Mouse (Mus musculus): ENCODE results near the gene Ccdc77. TPM values are rescaled to one million over a fixed set of nuclear protein-coding genes. Genes with fewer than 3 reads are reported as not detected.

The Ccdc77 gene
- polyA plus RNA-seq (2021), result 12.4 TPM

DNA sequence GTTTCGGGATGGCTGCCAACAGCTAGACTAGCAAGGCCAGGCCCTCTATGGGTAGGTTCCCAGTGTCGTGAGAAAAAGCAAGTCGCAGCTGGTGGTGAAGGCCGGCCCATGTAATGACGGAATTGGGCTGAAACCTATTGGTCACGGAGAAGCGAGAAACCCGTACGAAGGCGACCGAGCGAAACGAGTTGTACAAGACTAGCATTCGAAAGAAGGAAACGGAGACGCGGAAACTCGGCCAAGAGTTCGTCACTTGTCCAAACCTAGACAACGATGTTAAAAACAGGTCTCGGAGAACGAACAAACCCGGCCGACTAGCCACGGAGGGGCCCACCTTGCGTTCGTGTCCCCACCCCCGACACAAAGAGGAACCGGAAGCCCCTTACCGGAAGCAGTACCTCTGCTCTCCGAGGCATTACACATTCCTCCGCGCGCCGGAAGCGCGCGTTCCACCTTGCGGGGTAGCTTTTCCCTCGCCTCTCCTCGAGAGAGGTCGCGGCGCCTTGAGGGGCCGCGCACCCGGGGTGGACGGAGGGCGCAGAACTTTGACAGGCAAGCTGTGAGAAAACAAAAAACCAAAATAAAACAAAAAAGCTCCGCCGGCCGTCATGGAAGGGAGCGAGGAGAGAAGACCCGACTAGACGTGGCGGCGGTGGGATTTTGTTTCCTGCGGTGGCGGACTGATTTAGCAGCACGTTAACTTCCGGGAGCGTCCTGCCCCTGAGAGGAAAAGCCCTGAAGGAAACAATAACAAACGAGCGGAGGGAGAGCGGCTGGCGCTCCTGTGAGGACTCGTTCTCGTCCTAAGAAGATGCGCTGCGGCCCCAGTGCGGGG lies at the start of gene Ccdc77, which contains the start of gene Kdm5a:
Gene Ccdc77 (minus strand): TSS at position 687 of the 835 bp plus-strand sequence.
Gene Kdm5a (plus strand): TSS at position 437 of the 835 bp plus-strand sequence.
- ChIA-PET POLR2A (interaction anchor here (0.6 to 0.8 kb wide), 4 partner anchors 19 to 179 kb away, joined by 3 to 5 read pairs (median 3); no protein-coding TSS in a partner anchor), CTCF (no interaction called here)
- in situ Hi-C loops (cut with MboI; ENCODE audit: low pct_unique_long_range_greater_than_20kb), result no loop called here
- H3K27me3 ChIP-seq, result no peaks in the 10 kb centered on the region
- peak; percentile 81 for DNase-seq (ENCODE audit: low read depth, low spot score)
- peak; percentile 85 for ATAC-seq
- no peak for TF ChIP-seq CTCF (IDR thresholded peaks at IDR 0.05)

DNA sequence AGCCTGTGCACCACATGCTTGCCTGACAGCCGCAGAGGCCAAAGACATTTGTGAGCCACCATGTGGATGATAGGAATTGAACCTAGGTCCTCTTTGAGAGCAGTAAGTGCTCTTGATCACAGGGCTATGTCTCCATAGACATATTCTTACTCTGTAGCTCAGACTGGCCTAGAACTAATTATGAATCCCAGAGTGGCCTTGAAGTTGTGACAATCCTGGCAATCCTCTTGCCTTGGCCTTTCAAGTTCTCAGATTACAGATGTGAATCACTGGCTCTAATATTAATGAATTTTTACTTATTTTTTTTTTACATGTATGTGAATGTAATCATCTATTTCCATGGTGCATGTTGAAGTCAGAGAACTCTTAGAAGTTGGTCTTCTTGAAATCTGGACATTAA lies 39.8 kb upstream of the Ccdc77 start:
- no peak for ATAC-seq
- POLR2A ChIA-PET, result no interaction called here
- CTCF ChIA-PET, result no interaction called here
- DNase-seq (ENCODE audit: low read depth, low spot score), result no peak
- no peak for TF ChIP-seq CTCF (IDR thresholded peaks at IDR 0.05)
- in situ Hi-C loops (cut with MboI; ENCODE audit: low pct_unique_long_range_greater_than_20kb), result no loop called here
- no peaks in the 10 kb centered on the region for H3K27me3 ChIP-seq

DNA sequence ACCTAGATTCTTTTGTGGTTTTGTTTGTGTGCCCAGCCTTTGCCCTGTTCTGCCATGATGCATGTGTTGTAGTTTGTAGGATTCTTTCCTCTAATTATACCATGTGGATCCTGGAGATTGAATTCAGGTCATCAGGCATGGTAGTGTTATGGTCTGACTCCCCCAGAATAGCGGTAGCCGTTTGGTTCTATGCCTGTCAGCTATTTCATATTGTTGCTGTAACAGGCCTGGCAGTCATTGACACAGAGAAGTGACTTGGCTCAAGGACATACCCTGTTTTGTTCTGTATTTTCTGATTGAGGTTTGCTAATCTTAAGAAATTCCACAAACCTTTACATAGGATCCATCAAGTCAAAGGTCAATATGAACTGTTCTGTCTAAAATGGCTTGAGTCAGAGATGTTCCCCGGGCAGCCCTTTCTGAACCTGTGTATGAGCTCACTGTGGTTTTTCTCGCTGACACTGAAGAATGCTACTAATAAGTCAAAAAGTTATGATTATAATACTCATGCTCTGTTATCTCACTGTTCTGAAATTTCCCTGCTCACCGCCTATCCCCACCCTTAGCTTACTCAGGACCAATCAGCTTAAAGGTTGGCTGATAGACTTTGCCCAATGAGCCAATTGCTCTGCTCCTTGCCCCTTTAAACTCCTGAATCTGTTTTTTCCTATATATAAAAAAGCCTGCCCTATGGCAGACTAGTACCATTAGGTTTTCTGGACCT lies 31.6 kb upstream of the Ccdc77 start:
- TF ChIP-seq CTCF (IDR thresholded peaks at IDR 0.05), result no peak
- H3K27me3 ChIP-seq, result no peaks in the 10 kb centered on the region
- ATAC-seq (no peak), DNase-seq (ENCODE audit: low read depth, low spot score) (no peak)
- ChIA-PET POLR2A (interaction anchor here (1.4 kb wide), 1 partner anchor 22 kb away, joined by 3 read pairs; no protein-coding TSS in a partner anchor), CTCF (interaction anchor here (0.8 to 1.3 kb wide), 3 partner anchors 10 to 36 kb away, joined by 3 to 5 read pairs (median 3); no protein-coding TSS in a partner anchor)
- in situ Hi-C loops (cut with MboI; ENCODE audit: low pct_unique_long_range_greater_than_20kb), result no loop called here

DNA sequence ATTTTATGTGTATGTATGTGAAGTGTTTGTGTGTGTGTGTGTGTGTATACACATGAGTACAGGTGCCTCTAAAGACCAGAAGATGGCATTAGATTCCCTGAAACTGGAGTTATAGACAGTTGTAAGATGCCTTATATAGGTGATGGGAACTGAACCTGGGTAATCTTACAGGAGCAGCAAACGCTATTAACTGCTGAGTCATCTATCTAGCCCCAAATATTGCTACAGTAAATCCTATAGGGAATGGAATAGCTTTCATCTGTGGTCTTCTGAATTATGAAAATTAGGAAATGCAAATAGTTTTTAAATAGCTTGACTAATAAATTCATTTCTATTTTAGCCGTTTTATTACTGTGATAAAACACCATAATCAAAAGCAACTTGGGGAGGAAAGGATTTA lies 28.6 kb upstream of the Ccdc77 start:
- no peaks in the 10 kb centered on the region for H3K27me3 ChIP-seq
- no peak for TF ChIP-seq CTCF (IDR thresholded peaks at IDR 0.05)
- in situ Hi-C loops (cut with MboI; ENCODE audit: low pct_unique_long_range_greater_than_20kb), result no loop called here
- ChIA-PET POLR2A (interaction anchor here (1.3 kb wide), 1 partner anchor 13 kb away, joined by 3 read pairs; no protein-coding TSS in a partner anchor), CTCF (interaction anchor here (0.8 to 2.7 kb wide), 3 partner anchors 13 to 46 kb away, joined by 3 to 6 read pairs (median 3); no protein-coding TSS in a partner anchor)
- DNase-seq (ENCODE audit: low read depth, low spot score), result no peak
- ATAC-seq, result no peak

DNA sequence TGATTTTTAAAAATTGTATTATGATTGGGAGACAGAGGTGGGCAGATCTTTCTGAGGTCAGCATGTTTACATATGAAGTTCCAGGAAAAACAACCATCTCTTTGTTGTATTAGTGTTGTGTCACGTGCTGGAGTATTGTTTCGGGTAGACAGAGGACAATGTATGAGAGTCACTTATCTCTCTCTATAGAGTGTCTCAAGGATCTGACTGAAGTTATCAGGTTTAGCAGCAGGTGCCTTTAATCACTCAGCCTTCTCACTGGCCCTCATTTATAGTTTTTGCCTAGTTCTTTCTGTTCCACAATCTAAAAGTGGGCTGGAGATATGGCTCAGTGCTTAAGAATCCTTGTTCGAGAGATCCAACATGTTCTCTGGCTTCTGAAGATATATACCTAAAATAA lies 25.9 kb upstream of the Ccdc77 start:
- TF ChIP-seq CTCF (IDR thresholded peaks at IDR 0.05), result no peak
- ATAC-seq, result no peak
- POLR2A ChIA-PET, result no interaction called here
- H3K27me3 ChIP-seq, result no peaks in the 10 kb centered on the region
- CTCF ChIA-PET, result no interaction called here
- in situ Hi-C loops (cut with MboI; ENCODE audit: low pct_unique_long_range_greater_than_20kb), result no loop called here
- no peak for DNase-seq (ENCODE audit: low read depth, low spot score)

DNA sequence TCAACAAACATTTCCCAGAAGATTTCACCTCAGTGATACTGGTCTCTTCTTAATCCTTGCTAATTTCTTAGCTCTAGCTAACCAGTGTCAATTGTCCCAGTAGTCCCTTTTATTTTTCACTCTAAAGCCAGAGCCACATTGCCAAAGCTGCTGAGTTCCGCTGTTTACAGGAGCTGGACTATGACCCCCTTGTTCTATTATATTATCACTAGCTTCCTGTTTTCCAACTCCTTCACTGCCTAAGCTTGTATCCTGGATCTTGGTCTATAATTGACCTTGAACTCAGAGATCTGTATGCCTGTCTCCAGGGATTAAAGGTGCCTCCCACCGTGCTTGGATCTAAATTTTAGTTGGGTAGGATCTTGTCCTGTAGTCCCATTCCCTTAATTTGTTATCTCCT lies 12.6 kb upstream of the Ccdc77 start:
- no peak for TF ChIP-seq CTCF (IDR thresholded peaks at IDR 0.05)
- ATAC-seq (no peak), DNase-seq (ENCODE audit: low read depth, low spot score) (no peak)
- ChIA-PET POLR2A (no interaction called here), CTCF (interaction anchor here (1.0 to 1.3 kb wide), 3 partner anchors 10 to 37 kb away, joined by 3 to 4 read pairs (median 3); no protein-coding TSS in a partner anchor)
- in situ Hi-C loops (cut with MboI; ENCODE audit: low pct_unique_long_range_greater_than_20kb), result no loop called here
- no peaks in the 10 kb centered on the region for H3K27me3 ChIP-seq

DNA sequence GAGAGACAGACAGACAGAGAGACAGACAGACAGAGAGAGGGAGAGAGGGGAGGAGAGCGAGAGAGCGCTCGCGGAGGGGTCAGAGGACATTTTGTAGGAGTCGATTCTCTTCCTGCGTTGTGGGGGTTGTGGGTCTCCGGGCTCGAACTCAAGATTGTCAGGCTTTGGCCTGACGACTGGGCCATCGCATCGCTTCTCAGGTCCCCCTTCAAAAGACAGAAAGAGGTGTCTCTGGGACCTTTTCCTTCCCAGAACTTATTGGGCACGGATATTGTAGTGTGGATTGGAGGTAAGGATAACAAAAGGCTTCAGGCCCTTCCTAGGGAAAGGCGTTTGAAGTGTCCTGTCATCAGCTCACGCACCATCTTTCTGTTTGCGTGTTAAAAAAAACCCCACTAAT lies 877 bp upstream of the Ccdc77 start:
- ATAC-seq, result no peak
- DNase-seq (ENCODE audit: low read depth, low spot score), result no peak
- in situ Hi-C loops (cut with MboI; ENCODE audit: low pct_unique_long_range_greater_than_20kb), result no loop called here

DNA sequence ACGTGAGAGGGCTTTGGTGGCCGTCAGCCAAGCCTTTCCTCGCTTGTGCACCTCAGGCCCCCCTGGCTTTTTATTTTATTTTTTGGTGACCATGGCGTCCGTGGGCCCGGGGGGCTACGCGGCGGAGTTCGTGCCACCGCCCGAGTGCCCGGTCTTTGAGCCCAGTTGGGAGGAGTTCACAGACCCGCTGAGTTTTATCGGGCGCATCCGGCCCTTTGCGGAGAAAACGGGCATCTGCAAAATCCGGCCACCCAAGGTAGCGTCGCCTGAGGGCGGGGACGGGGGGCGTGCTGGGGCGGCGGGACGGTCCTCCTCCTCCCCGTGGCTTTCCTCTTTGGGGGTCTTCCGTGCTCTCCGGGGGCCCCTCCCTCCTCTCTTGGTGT lies 340 bp upstream of the Ccdc77 start:
- TF ChIP-seq CTCF (IDR thresholded peaks at IDR 0.05), result no peak
- in situ Hi-C loops (cut with MboI; ENCODE audit: low pct_unique_long_range_greater_than_20kb), result no loop called here
- ChIA-PET POLR2A (no interaction called here), CTCF (no interaction called here)
- ATAC-seq (peak; percentile 10), DNase-seq (ENCODE audit: low read depth, low spot score) (no peak)
- H3K27me3 ChIP-seq, result no peaks in the 10 kb centered on the region

More for the DNA sequence above, 877 bp upstream of the Ccdc77 start:
- ChIA-PET CTCF (no interaction called here), POLR2A (no interaction called here)
- TF ChIP-seq CTCF (IDR thresholded peaks at IDR 0.05), result no peak
- no peaks in the 10 kb centered on the region for H3K27me3 ChIP-seq

DNA sequence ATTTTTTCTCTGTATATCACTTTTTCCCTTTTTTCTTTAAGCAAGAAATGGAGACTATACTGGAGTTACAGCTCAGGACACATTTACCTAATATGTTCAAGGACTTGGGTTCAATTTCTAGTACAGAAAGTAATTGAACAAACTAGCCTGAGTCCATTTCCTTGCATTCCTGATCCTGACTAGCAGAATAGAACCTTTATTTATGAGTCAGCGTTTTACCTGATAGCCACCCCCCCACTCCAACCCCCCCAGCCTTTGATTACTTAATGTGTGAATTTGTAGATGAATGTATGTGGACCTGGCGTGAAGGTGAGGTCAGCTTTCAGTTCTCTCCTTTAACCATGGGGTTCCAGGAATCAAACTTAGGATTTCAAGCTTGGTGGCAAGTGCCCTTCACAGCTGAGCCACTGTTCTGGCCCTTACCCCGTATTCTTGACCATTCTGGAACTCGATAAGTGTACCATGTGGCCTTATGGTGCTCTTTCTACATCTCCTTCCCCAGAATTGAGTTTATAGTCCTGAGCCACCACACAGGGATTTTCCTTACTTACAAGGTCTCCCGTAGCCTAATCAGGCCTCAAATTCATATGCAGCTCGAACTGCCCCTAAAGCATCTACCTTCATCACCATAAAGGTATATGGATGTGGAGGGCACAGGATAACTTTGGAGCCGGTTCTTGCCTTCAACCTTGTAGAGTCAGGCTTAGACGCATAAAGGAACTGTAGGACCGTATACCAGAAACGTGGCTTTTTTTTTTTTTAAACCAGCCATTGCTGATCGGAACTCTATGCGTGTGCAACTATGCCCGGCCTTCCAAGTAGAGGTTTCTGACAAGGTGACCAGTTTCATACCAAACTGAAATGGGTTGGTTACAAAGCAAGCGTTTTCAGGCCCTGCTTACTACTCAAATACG lies 1.1 kb downstream of the Ccdc77 start:
- POLR2A ChIA-PET, result interaction anchor here (0.6 to 0.8 kb wide), 4 partner anchors 18 to 180 kb away, joined by 3 to 5 read pairs (median 3); no protein-coding TSS in a partner anchor
- DNase-seq (ENCODE audit: low read depth, low spot score), result no peak
- no peak for ATAC-seq
- TF ChIP-seq CTCF (IDR thresholded peaks at IDR 0.05), result no peak
- no peaks in the 10 kb centered on the region for H3K27me3 ChIP-seq
- CTCF ChIA-PET, result no interaction called here
- in situ Hi-C loops (cut with MboI; ENCODE audit: low pct_unique_long_range_greater_than_20kb), result no loop called here

DNA sequence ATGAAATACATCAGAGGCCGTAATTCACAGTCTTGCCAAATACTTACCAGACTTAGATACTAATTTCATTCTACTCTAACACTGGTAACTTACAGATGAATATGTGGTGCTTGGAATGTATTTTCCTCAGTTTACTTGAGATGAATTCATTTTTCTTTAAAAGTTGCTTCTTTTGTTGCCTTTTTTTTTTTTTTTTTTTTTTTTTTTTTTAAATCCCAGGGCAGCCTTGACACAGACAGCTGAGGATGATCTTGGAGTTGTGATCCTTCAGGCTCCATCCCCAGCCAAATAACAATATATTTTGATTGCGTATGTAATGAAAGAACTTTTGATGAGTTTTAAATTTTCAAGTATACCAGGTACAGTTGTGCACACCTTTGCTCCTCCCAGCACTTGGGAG lies 2.0 kb downstream of the Ccdc77 start:
- no peak for DNase-seq (ENCODE audit: low read depth, low spot score)
- H3K27me3 ChIP-seq, result no peaks in the 10 kb centered on the region
- ChIA-PET POLR2A (no interaction called here), CTCF (no interaction called here)
- TF ChIP-seq CTCF (IDR thresholded peaks at IDR 0.05), result no peak
- in situ Hi-C loops (cut with MboI; ENCODE audit: low pct_unique_long_range_greater_than_20kb), result no loop called here
- no peak for ATAC-seq
